Mouse (Mus musculus) common myeloid progenitor, adult 5-6 weeks (primary cell): ENCODE results near the gene Itih4. TPM values are rescaled to one million over a fixed set of nuclear protein-coding genes. Genes with fewer than 3 reads are reported as not detected.

ENCODE experiments used
- ATAC-seq: replicated peaks from 2 replicates; pipeline ENCODE4 v1.8.0; 2016; ENCODE audit warnings: low read depth, mild to moderate bottlenecking, moderate TSS enrichment, inconsistent platforms; ENCODE audit not compliant: poor library complexity, severe bottlenecking
- total RNA-seq: library from RNA; stranded (forward); fragments of 200-1000, 187-1606 nt; gene quantifications from 2 replicates; pipeline ENCODE4 v1.2.3, GENCODE M21; 2017

The Itih4 gene
- not detected in 2 replicates for total RNA-seq

GRCm38 (mm10) chr14:30886204-30886603 is at the start of gene Itih4:
Gene Itih4 (plus strand): TSS chr14:30886476.
- ATAC-seq: no peak

GRCm38 (mm10) chr14:30837416-30837996 is 48.8 kb upstream of the Itih4 start:
- ATAC-seq: no peak

- ATAC-seq: no peak
These were observed 42.6 kb upstream of the Itih4 start for GRCm38 (mm10) chr14:30843701-30844100.

GRCm38 (mm10) chr14:30850504-30850903 is 35.8 kb upstream of the Itih4 start:
- ATAC-seq: no peak

GRCm38 (mm10) chr14:30852325-30852724 is 34.0 kb upstream of the Itih4 start:
- ATAC-seq: no peak

GRCm38 (mm10) chr14:30855316-30855715 is 31.0 kb upstream of the Itih4 start:
- ATAC-seq: no peak

- no peak for ATAC-seq
These were observed 29.3 kb upstream of the Itih4 start for GRCm38 (mm10) chr14:30856885-30857507.

GRCm38 (mm10) chr14:30857990-30858389 is 28.3 kb upstream of the Itih4 start:
- peak; percentile 62; the same call in 1 of the 2 replicates for ATAC-seq

GRCm38 (mm10) chr14:30861421-30862125 is 24.7 kb upstream of the Itih4 start:
- no peak for ATAC-seq

- no peak for ATAC-seq
These were observed 23.9 kb upstream of the Itih4 start for GRCm38 (mm10) chr14:30862368-30862767.

- no peak for ATAC-seq
These were observed 21.0 kb upstream of the Itih4 start for GRCm38 (mm10) chr14:30865311-30865710.

GRCm38 (mm10) chr14:30867042-30867441 is 19.2 kb upstream of the Itih4 start:
- peak; percentile 84 for ATAC-seq

- ATAC-seq: no peak
These were observed 17.4 kb upstream of the Itih4 start for GRCm38 (mm10) chr14:30868826-30869225.

- no peak for ATAC-seq
These were observed 16.9 kb upstream of the Itih4 start for GRCm38 (mm10) chr14:30869391-30869801.

GRCm38 (mm10) chr14:30870206-30871147 is 15.8 kb upstream of the Itih4 start:
- ATAC-seq: peak; percentile 25; the same call in 1 of the 2 replicates

- no peak for ATAC-seq
These were observed 12.1 kb upstream of the Itih4 start for GRCm38 (mm10) chr14:30874095-30874700.

GRCm38 (mm10) chr14:30875130-30875865 is 11.0 kb upstream of the Itih4 start:
- peak; percentile 34; the same call in 1 of the 2 replicates for ATAC-seq

GRCm38 (mm10) chr14:30875955-30876354 is 10.3 kb upstream of the Itih4 start:
- no peak for ATAC-seq

GRCm38 (mm10) chr14:30876451-30876850 is 9.8 kb upstream of the Itih4 start:
- no peak for ATAC-seq
